Mouse (Mus musculus) heart, adult 18-20 months (tissue): ENCODE measurements around the gene Ctxn1. TPM values are rescaled to one million over a fixed set of nuclear protein-coding genes. Genes with fewer than 3 reads are reported as not detected.

ENCODE experiments used
- DNase-seq, 2 experiments: peaks; one replicate each; pipeline ENCODE4 v3.0.0; 2021 to 2022; ENCODE audit warnings: mixed read lengths in 1 of 2
- total RNA-seq, 2 experiments: library from RNA; stranded (reverse); gene quantifications; 2 replicates each; pipeline ENCODE4 v1.2.3; 2021

Gene Ctxn1
- total RNA-seq, 2 experiments from 2014 or later, result 0.37 to 0.69 TPM

DNA sequence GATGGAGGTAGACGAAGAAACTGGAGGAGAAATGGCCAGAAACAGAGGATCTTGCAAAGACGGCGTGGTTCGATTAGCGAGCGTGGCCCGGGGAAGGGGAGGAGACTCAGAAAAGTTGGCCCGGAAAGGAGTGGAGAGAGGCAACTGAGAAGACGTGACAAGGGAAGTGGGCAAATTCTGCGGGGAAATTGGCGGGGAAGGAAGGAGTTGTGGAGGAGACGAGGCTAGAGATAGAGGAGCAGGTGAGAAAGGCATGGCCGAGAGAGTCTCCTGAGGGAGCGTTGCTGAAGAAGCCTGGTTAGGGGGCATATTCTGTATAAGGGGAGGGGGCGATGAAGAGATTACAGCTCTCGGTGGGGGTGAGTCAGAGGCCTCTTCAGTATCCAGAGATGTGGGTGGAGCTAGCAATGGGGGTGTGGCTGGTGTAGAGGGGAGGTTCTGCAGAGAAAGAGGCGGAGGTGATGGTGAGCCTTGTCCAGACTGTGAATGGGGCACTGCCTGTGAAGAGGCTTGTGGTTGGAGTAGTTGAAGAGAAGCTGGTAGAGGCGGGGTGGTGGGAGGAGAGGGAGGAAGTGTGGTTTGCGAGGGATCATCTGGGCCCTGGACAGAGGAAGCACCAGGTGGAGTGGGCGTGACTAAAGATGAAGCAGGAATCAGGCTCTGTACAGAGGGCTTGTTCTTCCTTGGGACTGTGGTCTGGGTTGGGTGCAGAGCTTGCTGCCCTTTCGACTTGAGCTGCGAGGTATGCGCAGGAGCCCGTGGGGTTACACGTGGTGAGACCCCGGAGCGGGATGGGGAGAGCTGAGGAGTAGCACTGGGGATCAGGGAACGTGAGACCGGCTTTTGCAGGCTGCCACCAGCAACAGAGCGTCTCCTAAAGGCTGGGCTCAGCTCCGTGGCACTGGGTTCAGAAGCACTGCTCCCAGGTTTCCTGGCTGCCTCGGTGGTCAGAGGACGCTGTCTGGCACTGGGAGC, 44.8 kb downstream of the Ctxn1 start:
- peak; percentile 54 to 58 for DNase-seq

DNA sequence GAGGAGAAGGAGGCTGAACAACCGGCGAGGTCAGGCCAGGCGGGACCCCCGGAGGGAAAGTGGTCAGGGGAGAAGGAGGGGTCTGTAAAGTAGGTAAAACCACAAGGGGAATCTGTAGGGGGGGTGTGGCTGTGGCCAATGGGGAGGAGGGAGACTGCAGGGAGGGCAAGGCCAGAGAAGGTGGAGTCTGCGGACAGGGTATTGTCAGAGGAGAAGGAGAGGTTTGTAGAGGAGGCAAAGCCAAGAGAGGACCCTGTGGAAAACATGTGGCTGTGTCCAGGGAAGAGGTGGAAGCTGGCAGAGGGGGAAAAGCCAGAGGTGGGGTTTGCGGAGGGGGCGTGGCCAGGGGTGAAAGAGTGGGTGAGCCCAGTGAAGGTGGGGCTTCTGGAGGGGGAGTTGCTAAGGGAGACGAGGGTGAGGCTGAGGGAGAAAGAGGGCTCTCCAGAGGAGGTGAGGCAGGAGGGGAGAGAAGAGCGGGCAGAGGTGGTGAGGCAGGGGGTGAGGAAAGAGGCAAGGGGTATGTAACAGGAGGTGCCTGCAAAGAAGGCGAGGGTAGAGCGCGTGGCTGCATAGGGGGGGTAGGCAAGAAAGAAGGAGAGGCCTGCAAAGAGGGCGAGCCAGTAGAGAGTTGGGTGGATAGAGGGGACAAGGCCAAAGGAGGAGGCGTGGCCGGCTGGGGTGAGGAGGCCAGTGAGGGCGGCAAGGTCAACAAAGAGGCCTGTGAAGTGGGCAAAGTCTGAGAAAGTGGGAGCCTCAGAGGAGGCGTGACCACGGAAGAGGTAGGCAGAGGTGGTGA, 45.7 kb downstream of the Ctxn1 start:
- peak; percentile 53 to 61 for DNase-seq

DNA sequence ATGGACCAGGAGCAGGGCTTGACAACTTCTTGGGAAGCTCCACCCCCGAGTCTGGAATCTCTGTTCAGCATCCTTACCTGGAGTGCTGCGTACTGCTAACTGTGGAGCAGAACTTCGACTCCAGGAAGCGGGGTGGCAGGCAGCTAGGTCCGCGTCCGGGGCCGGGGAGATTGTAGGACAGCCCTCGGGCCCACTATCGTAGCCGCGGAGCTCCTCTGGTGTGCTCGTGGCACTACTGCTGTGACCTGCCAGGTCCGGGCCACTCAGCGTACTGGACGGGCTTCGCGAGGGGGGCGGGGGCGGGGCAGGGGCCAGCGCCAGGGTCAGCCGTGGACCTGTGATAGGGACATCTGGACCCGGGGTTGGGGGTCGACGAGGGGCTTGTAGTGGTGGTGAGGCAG, 46.3 kb downstream of the Ctxn1 start:
- DNase-seq, result no peak

DNA sequence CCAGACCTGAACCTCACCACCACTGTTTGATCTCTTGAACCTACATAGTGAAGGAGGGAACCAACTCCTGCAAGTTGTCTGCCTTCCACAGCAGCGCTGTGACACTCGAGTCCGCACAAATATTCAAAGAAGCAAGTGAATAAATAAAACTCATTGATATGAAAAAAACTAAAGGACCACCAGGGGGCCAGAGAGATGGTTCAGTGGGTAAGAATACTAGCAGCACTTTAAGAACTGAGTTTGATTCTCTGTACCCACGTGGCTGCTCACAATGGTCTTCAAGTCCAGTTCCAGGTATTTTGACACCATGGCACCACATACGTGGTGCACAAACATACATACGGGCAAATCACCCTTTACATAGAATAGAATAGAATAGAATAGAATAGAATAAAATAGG, 48.0 kb downstream of the Ctxn1 start:
- no peak for DNase-seq

Other genes starting within 250 kb of the Ctxn1 start
- 1 to 10 TPM in 1 of 2 experiments, under 1 TPM in 1; 0.95 to 1.4 TPM for gene Cd209f, start 153.4 kb downstream of the Ctxn1 start, total RNA-seq
- gene Cd209g, start 125.2 kb downstream of the Ctxn1 start, total RNA-seq, result under 1 TPM; 0.37 to 0.64 TPM
- gene Evi5l, start 92.7 kb downstream of the Ctxn1 start, total RNA-seq, result 10 to 100 TPM; 24.1 to 26.3 TPM
- gene Prr36, start 41.8 kb downstream of the Ctxn1 start, total RNA-seq, result under 1 TPM; 0.07 to 0.10 TPM
- gene Lrrc8e, start 32.4 kb downstream of the Ctxn1 start, total RNA-seq, result 1 to 10 TPM in 1 of 2 experiments, under 1 TPM in 1; 0.21 to 1.3 TPM
- 10 to 100 TPM; 65.1 to 66.5 TPM for gene Map2k7, start 20.5 kb downstream of the Ctxn1 start, total RNA-seq
- gene Gm49320, start 20.4 kb downstream of the Ctxn1 start, total RNA-seq, result under 1 TPM in 1 of 2 experiments, not detected in 1; 0.31 TPM
- gene Tgfbr3l, start 11.1 kb downstream of the Ctxn1 start, total RNA-seq, result 1 to 10 TPM; 1.7 TPM
- 10 to 100 TPM; 16.5 to 21.0 TPM for gene Snapc2, start 6.2 kb downstream of the Ctxn1 start, total RNA-seq
- gene Timm44, start 16.6 kb upstream of the Ctxn1 start, total RNA-seq, result 100 to 1,000 TPM; 102 to 106 TPM
- 1 to 10 TPM; 2.7 to 3.1 TPM for gene Ccl25, start 65.9 kb upstream of the Ctxn1 start, total RNA-seq
- 10 to 100 TPM; 56.9 to 57.7 TPM for gene Elavl1, start 66.1 kb upstream of the Ctxn1 start, total RNA-seq
- gene Cers4, start 233.8 kb upstream of the Ctxn1 start, total RNA-seq, result 10 to 100 TPM; 25.1 to 30.9 TPM